Mouse (Mus musculus): ENCODE data around the gene Nfia. TPM values are rescaled to one million over a fixed set of nuclear protein-coding genes. Genes with fewer than 3 reads are reported as not detected.

The Nfia gene
- polyA plus RNA-seq, 1 experiment from 2014 or later = 33.7 TPM

DNA sequence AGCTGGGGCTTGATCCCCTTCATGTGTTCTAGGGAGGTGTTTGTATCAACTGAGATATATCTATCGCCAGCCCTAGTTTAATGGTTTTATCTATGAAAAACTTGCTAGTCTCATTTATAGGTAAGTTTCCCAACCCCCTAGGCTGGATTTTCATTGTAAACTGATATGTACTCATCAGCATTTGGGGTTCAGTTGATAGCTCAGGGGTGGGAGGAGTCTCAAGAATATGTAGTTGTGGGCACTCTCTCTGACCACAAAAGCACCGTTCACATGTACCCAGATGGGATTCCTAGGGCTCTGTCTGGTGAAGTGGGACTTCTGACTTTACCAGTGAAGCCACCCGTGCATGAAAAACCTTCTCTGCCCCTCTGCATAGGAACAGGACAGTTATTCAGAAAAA, 118.5 kb downstream of the Nfia start:
- H3K9ac ChIP-seq (ENCODE audit: low read depth, low read length) = no peak overlapping the region
- no peaks in the 10 kb centered on the region for H3K36me3 ChIP-seq (ENCODE audit: control insufficient read depth, insufficient read depth, low read length)
- H3K4me3 ChIP-seq (ENCODE audit: low read depth, low read length) = no peak overlapping the region
- H3K27ac ChIP-seq (ENCODE audit: low read depth, low read length) = no peak overlapping the region
- no peak for ATAC-seq (replicated peaks; ENCODE audit: insufficient number of reproducible peaks, low FRiP score, low TSS enrichment)
- H3K4me2 ChIP-seq = no peak overlapping the region
- H3K4me1 ChIP-seq (ENCODE audit: control insufficient read depth, insufficient read depth, low read length) = peaks cover 3% of the 10 kb centered on the region; the same call in 1 of the 2 replicates
- no peaks in the 10 kb centered on the region for H3K27me3 ChIP-seq (ENCODE audit: control insufficient read depth, insufficient read depth, low read length)
- 74% methylated on average over 3 of the region's 3 CpGs for WGBS (ENCODE audit: insufficient replicate concordance)
- no peaks in the 10 kb centered on the region for H3K9me3 ChIP-seq (replicated peaks; ENCODE audit: control insufficient read depth, low read length)

DNA sequence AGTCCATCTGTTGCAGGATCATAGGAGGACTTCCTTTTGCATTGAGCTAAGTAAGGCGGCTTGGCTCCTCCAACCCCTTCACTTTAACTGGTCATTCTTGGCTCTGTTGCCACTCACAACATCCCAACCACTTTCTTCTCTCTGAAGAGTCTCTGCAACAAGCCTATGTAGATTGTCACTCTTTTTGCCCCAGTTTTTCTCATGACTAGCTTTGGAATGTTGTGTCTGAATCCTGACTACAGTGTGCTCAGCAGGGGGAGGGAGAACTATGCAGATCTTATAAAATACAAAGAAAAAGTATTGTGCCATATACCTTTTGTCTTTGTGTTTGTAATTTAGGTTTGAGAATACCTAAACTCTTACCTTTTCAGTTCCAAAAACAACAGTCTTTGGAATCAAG, 119.1 kb downstream of the Nfia start:
- no peak for ATAC-seq (replicated peaks; ENCODE audit: insufficient number of reproducible peaks, low FRiP score, low TSS enrichment)

DNA sequence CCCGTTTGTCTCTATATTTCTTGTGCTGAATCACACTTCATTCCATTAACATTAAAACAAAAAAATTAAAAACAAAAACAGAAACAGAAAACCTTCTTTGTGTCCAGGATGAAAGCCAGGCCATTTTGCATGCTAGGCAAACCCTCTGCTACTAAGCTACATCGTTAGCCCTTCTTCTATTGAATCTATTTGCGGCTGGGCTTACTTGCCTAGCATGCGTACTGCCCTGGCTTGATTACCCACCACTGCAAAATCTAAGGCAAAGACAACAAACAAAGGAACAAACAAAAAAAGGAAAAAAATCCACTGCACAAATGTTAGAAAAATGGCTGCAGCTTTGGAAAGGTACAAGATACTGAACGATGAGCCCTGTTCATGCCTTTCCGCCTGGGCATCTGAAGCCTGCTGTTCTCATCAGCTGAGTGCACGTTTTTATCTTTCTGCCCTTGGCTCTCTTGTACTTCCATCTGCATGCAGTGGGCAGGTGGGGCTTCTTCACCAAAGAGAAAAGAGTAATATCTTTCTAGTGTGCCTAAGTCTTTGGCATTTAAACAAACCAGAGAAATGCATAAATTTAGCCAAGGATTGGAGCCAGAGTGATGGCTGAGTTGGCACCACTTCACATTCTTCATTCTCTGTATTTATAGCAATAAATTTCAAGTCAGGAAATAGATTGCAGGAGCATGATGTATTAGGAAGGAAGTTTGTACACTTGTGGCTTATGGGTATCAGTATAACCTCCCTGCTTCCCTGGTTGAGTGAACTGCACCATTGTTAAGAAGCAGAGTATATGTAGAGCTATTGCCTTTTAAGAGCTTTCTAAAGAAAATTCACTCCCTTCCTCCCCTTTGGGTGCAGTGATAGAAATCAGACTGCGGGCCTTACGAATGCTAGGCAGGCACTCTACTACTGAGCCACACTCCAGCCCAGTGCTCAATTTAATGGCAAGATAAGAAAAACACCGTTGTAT, 121.7 kb downstream of the Nfia start:
- no peak overlapping the region for H3K9ac ChIP-seq (ENCODE audit: low read depth, low read length)
- no peak overlapping the region for H3K27ac ChIP-seq (ENCODE audit: low read depth, low read length)
- no peak for ATAC-seq (replicated peaks; ENCODE audit: insufficient number of reproducible peaks, low FRiP score, low TSS enrichment)
- no peak overlapping the region for H3K4me2 ChIP-seq
- H3K36me3 ChIP-seq (ENCODE audit: control insufficient read depth, insufficient read depth, low read length) = no peaks in the 10 kb centered on the region
- WGBS (ENCODE audit: insufficient replicate concordance) = 70% methylated on average over 10 of the region's 10 CpGs
- no peaks in the 10 kb centered on the region for H3K9me3 ChIP-seq (replicated peaks; ENCODE audit: control insufficient read depth, low read length)
- H3K4me3 ChIP-seq (ENCODE audit: low read depth, low read length) = no peak overlapping the region
- peaks cover 4% of the 10 kb centered on the region; the same call in 1 of the 2 replicates for H3K4me1 ChIP-seq (ENCODE audit: control insufficient read depth, insufficient read depth, low read length)
- no peaks in the 10 kb centered on the region for H3K27me3 ChIP-seq (ENCODE audit: control insufficient read depth, insufficient read depth, low read length)

More for the DNA sequence above, 119.1 kb downstream of the Nfia start:
- Histone ChIP-seq H3K9ac (ENCODE audit: low read depth, low read length) (no peak overlapping the region), H3K9me3 (replicated peaks; ENCODE audit: control insufficient read depth, low read length) (no peaks in the 10 kb centered on the region), H3K36me3 (ENCODE audit: control insufficient read depth, insufficient read depth, low read length) (no peaks in the 10 kb centered on the region), H3K27ac (ENCODE audit: low read depth, low read length) (no peak overlapping the region), H3K27me3 (ENCODE audit: control insufficient read depth, insufficient read depth, low read length) (no peaks in the 10 kb centered on the region), H3K4me3 (ENCODE audit: low read depth, low read length) (no peak overlapping the region), H3K4me1 (ENCODE audit: control insufficient read depth, insufficient read depth, low read length) (peaks cover under 1% of the 10 kb centered on the region; the same call in 1 of the 2 replicates), H3K4me2 (no peak overlapping the region)
- WGBS (ENCODE audit: insufficient replicate concordance) = 82% methylated on average over 1 of the region's 1 CpGs

DNA sequence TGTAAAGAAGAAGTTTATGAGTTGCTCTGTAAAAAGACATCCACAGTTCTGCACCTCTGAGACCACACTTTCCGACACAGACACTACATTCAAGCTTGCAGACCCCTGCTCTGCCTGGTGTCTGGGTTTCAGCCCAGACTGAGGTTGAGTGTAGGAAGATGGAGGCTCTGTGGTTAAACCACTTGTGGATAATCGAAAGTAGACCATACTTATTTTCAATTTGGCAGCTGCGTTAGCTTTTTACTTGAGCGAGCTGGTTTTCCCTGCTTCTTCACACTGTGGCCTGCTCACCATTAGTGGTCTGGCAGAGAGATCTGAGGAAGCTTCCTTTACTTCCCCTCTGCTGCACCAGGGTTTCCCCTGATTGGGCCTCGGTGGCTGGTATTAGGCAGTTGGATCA, 123.4 kb downstream of the Nfia start:
- H3K9me3 ChIP-seq (replicated peaks; ENCODE audit: control insufficient read depth, low read length) = no peaks in the 10 kb centered on the region
- no peak overlapping the region for H3K9ac ChIP-seq (ENCODE audit: low read depth, low read length)
- H3K4me3 ChIP-seq (ENCODE audit: low read depth, low read length) = no peak overlapping the region
- no peak for ATAC-seq (replicated peaks; ENCODE audit: insufficient number of reproducible peaks, low FRiP score, low TSS enrichment)
- WGBS (ENCODE audit: insufficient replicate concordance) = 85% methylated on average over 5 of the region's 5 CpGs
- H3K36me3 ChIP-seq (ENCODE audit: control insufficient read depth, insufficient read depth, low read length) = no peaks in the 10 kb centered on the region
- no peak overlapping the region for H3K4me2 ChIP-seq
- peaks cover 4% of the 10 kb centered on the region; the same call in 1 of the 2 replicates for H3K4me1 ChIP-seq (ENCODE audit: control insufficient read depth, insufficient read depth, low read length)
- H3K27me3 ChIP-seq (ENCODE audit: control insufficient read depth, insufficient read depth, low read length) = no peaks in the 10 kb centered on the region
- no peak overlapping the region for H3K27ac ChIP-seq (ENCODE audit: low read depth, low read length)

DNA sequence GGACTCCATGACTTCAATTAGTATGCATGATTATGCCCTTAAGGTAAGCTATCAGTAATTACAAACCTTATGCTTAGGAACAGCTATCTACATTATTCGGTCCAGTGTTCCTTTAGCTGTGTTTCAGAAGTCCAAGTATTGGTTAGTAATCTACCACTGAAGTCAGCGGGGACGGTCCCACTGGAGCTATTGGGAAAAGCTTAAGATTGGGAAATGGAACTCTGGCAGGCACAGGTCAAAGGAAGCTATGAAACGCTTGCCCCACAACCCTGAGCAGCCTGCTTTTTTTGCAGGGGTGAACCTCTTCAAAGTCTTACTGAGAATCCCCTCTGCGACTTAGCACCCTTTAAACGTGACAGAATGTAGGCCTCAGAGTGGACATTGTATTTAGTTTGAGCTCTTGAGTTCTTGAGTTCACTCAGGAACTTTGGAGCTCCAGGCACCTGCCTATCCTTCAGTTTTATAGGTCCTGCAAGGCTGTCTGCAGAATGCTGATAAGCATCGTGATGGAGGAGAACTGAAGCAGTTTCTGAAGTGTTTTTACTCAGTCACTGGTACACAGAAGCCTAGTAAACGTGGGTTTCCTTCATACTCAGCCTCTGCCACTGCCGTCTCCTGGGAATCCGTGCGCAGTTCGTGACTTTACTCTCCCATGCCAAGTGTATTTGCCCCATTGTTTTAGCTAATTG, 127.9 kb downstream of the Nfia start:
- no peaks in the 10 kb centered on the region for H3K9me3 ChIP-seq (replicated peaks; ENCODE audit: control insufficient read depth, low read length)
- no peak overlapping the region for H3K27ac ChIP-seq (ENCODE audit: low read depth, low read length)
- H3K4me2 ChIP-seq = no peak overlapping the region
- no peak overlapping the region for H3K9ac ChIP-seq (ENCODE audit: low read depth, low read length)
- WGBS (ENCODE audit: insufficient replicate concordance) = 70% methylated on average over 12 of the region's 12 CpGs
- no peaks in the 10 kb centered on the region for H3K36me3 ChIP-seq (ENCODE audit: control insufficient read depth, insufficient read depth, low read length)
- H3K4me1 ChIP-seq (ENCODE audit: control insufficient read depth, insufficient read depth, low read length) = peaks cover 4% of the 10 kb centered on the region; the same call in 1 of the 2 replicates
- no peaks in the 10 kb centered on the region for H3K27me3 ChIP-seq (ENCODE audit: control insufficient read depth, insufficient read depth, low read length)
- ATAC-seq (replicated peaks; ENCODE audit: insufficient number of reproducible peaks, low FRiP score, low TSS enrichment) = no peak
- no peak overlapping the region for H3K4me3 ChIP-seq (ENCODE audit: low read depth, low read length)

DNA sequence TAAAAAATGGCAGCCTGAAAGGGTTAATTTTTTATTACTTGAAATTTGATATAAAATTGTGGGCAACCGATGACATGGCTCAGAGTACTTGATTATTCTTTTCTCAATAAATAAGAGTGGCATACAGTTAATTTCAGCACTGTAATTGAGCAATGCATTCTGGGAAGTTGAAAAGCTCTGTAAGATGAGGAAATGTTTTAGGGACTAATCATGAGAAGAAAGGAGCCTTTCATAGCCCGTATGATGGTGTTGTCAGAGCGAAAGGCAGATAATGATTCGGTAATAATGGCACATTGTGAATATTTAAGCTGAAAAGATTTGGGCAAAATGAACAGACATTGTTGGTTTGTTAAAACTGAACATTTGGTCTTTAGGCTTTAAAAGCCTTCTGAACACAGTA, 133.3 kb downstream of the Nfia start:
- H3K27me3 ChIP-seq (ENCODE audit: control insufficient read depth, insufficient read depth, low read length) = no peaks in the 10 kb centered on the region
- H3K36me3 ChIP-seq (ENCODE audit: control insufficient read depth, insufficient read depth, low read length) = no peaks in the 10 kb centered on the region
- no peak overlapping the region for H3K9ac ChIP-seq (ENCODE audit: low read depth, low read length)
- H3K4me3 ChIP-seq (ENCODE audit: low read depth, low read length) = no peak overlapping the region
- H3K9me3 ChIP-seq (replicated peaks; ENCODE audit: control insufficient read depth, low read length) = no peaks in the 10 kb centered on the region
- no peak overlapping the region for H3K27ac ChIP-seq (ENCODE audit: low read depth, low read length)
- no peak for ATAC-seq (replicated peaks; ENCODE audit: insufficient number of reproducible peaks, low FRiP score, low TSS enrichment)
- no peak overlapping the region for H3K4me2 ChIP-seq
- WGBS (ENCODE audit: insufficient replicate concordance) = 68% methylated on average over 4 of the region's 4 CpGs
- H3K4me1 ChIP-seq (ENCODE audit: control insufficient read depth, insufficient read depth, low read length) = peaks cover 9% of the 10 kb centered on the region

DNA sequence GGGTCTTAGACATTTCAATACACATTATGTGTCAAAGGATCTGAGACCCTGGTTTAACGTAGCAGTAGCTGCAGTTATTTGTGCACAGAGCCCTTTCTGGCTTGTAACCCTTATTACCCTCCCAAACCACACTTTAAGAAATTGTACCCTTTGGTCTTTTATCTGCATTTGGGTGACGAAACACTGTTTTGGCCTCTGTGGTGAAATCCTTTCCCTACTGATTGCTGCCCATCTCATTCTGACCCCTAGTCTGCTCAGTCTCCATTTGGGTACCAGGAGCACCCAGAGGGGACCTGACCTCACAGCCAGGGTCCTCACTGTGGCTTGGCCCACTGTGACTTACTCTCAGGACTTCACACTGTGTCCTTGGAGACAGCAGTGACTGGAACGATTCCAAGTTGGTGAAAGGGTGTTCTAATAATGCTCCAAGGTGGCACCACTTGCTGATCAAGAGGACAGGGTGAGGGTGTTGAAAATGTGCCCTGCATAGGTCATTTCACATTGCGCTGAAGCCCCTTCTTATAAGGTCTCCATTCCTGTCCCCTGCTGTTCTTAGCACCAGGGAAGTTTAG, 136.1 kb downstream of the Nfia start:
- 75% methylated on average over 4 of the region's 4 CpGs for WGBS (ENCODE audit: insufficient replicate concordance)
- ATAC-seq (replicated peaks; ENCODE audit: insufficient number of reproducible peaks, low FRiP score, low TSS enrichment) = no peak
- H3K27me3 ChIP-seq (ENCODE audit: control insufficient read depth, insufficient read depth, low read length) = no peaks in the 10 kb centered on the region
- no peaks in the 10 kb centered on the region for H3K9me3 ChIP-seq (replicated peaks; ENCODE audit: control insufficient read depth, low read length)
- H3K9ac ChIP-seq (ENCODE audit: low read depth, low read length) = no peak overlapping the region
- no peak overlapping the region for H3K4me3 ChIP-seq (ENCODE audit: low read depth, low read length)
- H3K4me2 ChIP-seq = no peak overlapping the region
- peaks cover 9% of the 10 kb centered on the region for H3K4me1 ChIP-seq (ENCODE audit: control insufficient read depth, insufficient read depth, low read length)
- no peaks in the 10 kb centered on the region for H3K36me3 ChIP-seq (ENCODE audit: control insufficient read depth, insufficient read depth, low read length)
- peak overlapping the region; percentile 25; the same call in 1 of the 2 replicates for H3K27ac ChIP-seq (ENCODE audit: low read depth, low read length)

DNA sequence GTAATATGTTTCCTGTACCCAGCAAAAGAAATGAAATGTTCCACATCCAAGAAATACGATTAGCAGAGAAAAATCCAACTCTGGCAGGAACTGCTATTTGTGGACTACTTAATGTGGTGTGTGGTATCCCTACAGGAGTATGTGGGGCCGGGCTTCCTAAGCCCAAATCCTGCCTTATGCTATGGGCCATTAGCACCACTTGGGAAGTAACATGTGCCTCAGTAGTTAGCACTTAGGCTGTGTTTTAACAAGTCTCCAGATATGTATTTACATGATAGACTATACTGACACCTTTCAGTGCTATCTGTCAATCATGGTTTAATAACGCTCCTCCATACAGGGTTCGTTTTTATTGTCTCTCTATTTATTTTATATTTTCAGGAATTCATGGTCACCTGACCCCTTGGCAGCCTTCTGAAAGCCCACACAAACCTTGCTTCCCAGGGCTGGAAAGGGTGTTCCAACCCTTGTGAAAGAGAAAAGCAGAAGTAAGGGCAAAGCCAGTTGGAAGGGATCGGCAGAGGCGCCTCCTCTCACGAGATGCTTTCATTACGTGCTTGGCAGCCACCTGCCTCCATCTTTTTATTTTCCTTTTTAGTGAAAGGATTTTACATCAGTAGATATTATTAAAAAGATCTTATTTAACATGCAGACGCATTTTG, 137.7 kb downstream of the Nfia start:
- 89% methylated on average over 9 of the region's 9 CpGs for WGBS (ENCODE audit: insufficient replicate concordance)
- ATAC-seq (replicated peaks; ENCODE audit: insufficient number of reproducible peaks, low FRiP score, low TSS enrichment) = no peak
- Histone ChIP-seq H3K9ac (ENCODE audit: low read depth, low read length) (no peak overlapping the region), H3K27ac (ENCODE audit: low read depth, low read length) (no peak overlapping the region), H3K27me3 (ENCODE audit: control insufficient read depth, insufficient read depth, low read length) (no peaks in the 10 kb centered on the region), H3K4me1 (ENCODE audit: control insufficient read depth, insufficient read depth, low read length) (peaks cover 9% of the 10 kb centered on the region), H3K36me3 (ENCODE audit: control insufficient read depth, insufficient read depth, low read length) (no peaks in the 10 kb centered on the region), H3K4me2 (no peak overlapping the region), H3K9me3 (replicated peaks; ENCODE audit: control insufficient read depth, low read length) (no peaks in the 10 kb centered on the region), H3K4me3 (ENCODE audit: low read depth, low read length) (no peak overlapping the region)

Data from heart, embryonic 11.5 days (tissue).